Mouse (Mus musculus): Measurements from ENCODE around the gene Pdcd10. TPM values are rescaled to one million over a fixed set of nuclear protein-coding genes. Genes with fewer than 3 reads are reported as not detected.
A peak's percentile ranks its signal among the peaks of the same experiment; 100 is the strongest.

The Pdcd10 gene
- polyA plus RNA-seq, 1 experiment from 2014 or later = 72.7 TPM

- Histone ChIP-seq H3K9me3 (no peaks in the 10 kb centered on the region), H3K4me1 (replicated peaks) (no peaks in the 10 kb centered on the region), H3K4me2 (no peak overlapping the region), H3K4me3 (no peak overlapping the region), H3K27ac (replicated peaks) (no peak overlapping the region), H3K27me3 (no peaks in the 10 kb centered on the region), H3K9ac (no peak overlapping the region), H3K36me3 (peaks cover 22% of the 10 kb centered on the region)
- 95% methylated on average over 3 of the region's 3 CpGs for WGBS
- no peak for ATAC-seq (ENCODE audit: low FRiP score, low read depth)
These were observed 22.4 kb downstream of the Pdcd10 start for GRCm38 (mm10) chr3:75534045-75534834.

GRCm38 (mm10) chr3:75531074-75531473, 25.6 kb downstream of the Pdcd10 start:
- Histone ChIP-seq H3K9ac (no peak overlapping the region), H3K4me3 (no peak overlapping the region), H3K9me3 (no peaks in the 10 kb centered on the region), H3K4me1 (replicated peaks) (no peaks in the 10 kb centered on the region), H3K27me3 (no peaks in the 10 kb centered on the region), H3K27ac (replicated peaks) (no peak overlapping the region), H3K36me3 (peaks cover 24% of the 10 kb centered on the region), H3K4me2 (no peak overlapping the region)
- WGBS = 93% methylated on average over 3 of the region's 3 CpGs
- no peak for ATAC-seq (ENCODE audit: low FRiP score, low read depth)

GRCm38 (mm10) chr3:75522527-75522926, 34.1 kb downstream of the Pdcd10 start:
- H3K4me3 ChIP-seq = no peak overlapping the region
- no peaks in the 10 kb centered on the region for H3K4me1 ChIP-seq (replicated peaks)
- no peaks in the 10 kb centered on the region for H3K27me3 ChIP-seq
- 94% methylated on average over 1 of the region's 1 CpGs for WGBS
- H3K27ac ChIP-seq (replicated peaks) = no peak overlapping the region
- peaks cover 31% of the 10 kb centered on the region for H3K36me3 ChIP-seq
- H3K4me2 ChIP-seq = no peak overlapping the region
- H3K9ac ChIP-seq = no peak overlapping the region
- H3K9me3 ChIP-seq = no peaks in the 10 kb centered on the region
- no peak for ATAC-seq (ENCODE audit: low FRiP score, low read depth)

GRCm38 (mm10) chr3:75521314-75521713, 35.3 kb downstream of the Pdcd10 start:
- Histone ChIP-seq H3K4me2 (no peak overlapping the region), H3K9ac (no peak overlapping the region), H3K27me3 (no peaks in the 10 kb centered on the region), H3K27ac (replicated peaks) (no peak overlapping the region), H3K4me1 (replicated peaks) (no peaks in the 10 kb centered on the region), H3K4me3 (no peak overlapping the region), H3K36me3 (peaks cover 20% of the 10 kb centered on the region), H3K9me3 (no peaks in the 10 kb centered on the region)
- WGBS = 52% methylated on average over 2 of the region's 2 CpGs
- peak; percentile 30; the same call in 1 of the 2 replicates for ATAC-seq (ENCODE audit: low FRiP score, low read depth)

GRCm38 (mm10) chr3:75517631-75518250, 38.9 kb downstream of the Pdcd10 start:
- Histone ChIP-seq H3K36me3 (peaks cover 24% of the 10 kb centered on the region), H3K9ac (no peak overlapping the region), H3K27me3 (no peaks in the 10 kb centered on the region), H3K4me3 (no peak overlapping the region), H3K4me2 (no peak overlapping the region), H3K9me3 (no peaks in the 10 kb centered on the region), H3K27ac (replicated peaks) (no peak overlapping the region), H3K4me1 (replicated peaks) (no peaks in the 10 kb centered on the region)
- ATAC-seq (ENCODE audit: low FRiP score, low read depth) = no peak
- WGBS = 80% methylated on average over 7 of the region's 7 CpGs

- H3K36me3 ChIP-seq = no peaks in the 10 kb centered on the region
- H3K4me3 ChIP-seq = no peak overlapping the region
- H3K9me3 ChIP-seq = no peaks in the 10 kb centered on the region
- H3K27me3 ChIP-seq = no peaks in the 10 kb centered on the region
- 90% methylated on average over 7 of the region's 7 CpGs for WGBS
- ATAC-seq (ENCODE audit: low FRiP score, low read depth) = no peak
- H3K4me1 ChIP-seq (replicated peaks) = no peaks in the 10 kb centered on the region
- H3K4me2 ChIP-seq = no peak overlapping the region
- no peak overlapping the region for H3K27ac ChIP-seq (replicated peaks)
- no peak overlapping the region for H3K9ac ChIP-seq
These were observed 57.4 kb downstream of the Pdcd10 start for GRCm38 (mm10) chr3:75498961-75499960.

GRCm38 (mm10) chr3:75492913-75493312, 63.7 kb downstream of the Pdcd10 start:
- Histone ChIP-seq H3K4me2 (no peak overlapping the region), H3K9me3 (no peaks in the 10 kb centered on the region), H3K4me3 (no peak overlapping the region), H3K36me3 (no peaks in the 10 kb centered on the region), H3K9ac (no peak overlapping the region), H3K27ac (replicated peaks) (no peak overlapping the region), H3K27me3 (no peaks in the 10 kb centered on the region), H3K4me1 (replicated peaks) (no peaks in the 10 kb centered on the region)
- 64% methylated on average over 3 of the region's 3 CpGs for WGBS
- ATAC-seq (ENCODE audit: low FRiP score, low read depth) = no peak

GRCm38 (mm10) chr3:75482056-75482455, 74.6 kb downstream of the Pdcd10 start, which contains the start of gene Wdr49:
Gene Wdr49, minus strand, starts transcription at chr3:75482156.
- Histone ChIP-seq H3K27me3 (no peaks in the 10 kb centered on the region), H3K4me2 (no peak within 1 kb of the TSS), H3K27ac (replicated peaks) (no peak within 1 kb of the TSS), H3K4me3 (no peak within 1 kb of the TSS), H3K4me1 (replicated peaks) (no peaks in the 10 kb centered on the region), H3K9me3 (no peaks in the 10 kb centered on the region), H3K36me3 (no peaks in the 10 kb centered on the region), H3K9ac (no peak within 1 kb of the TSS)
- ATAC-seq (ENCODE audit: low FRiP score, low read depth) = no peak
- 26% methylated on average over 2 of the region's 2 CpGs for WGBS

GRCm38 (mm10) chr3:75475106-75475505, 81.5 kb downstream of the Pdcd10 start:
- H3K27me3 ChIP-seq = no peaks in the 10 kb centered on the region
- H3K4me2 ChIP-seq = no peak overlapping the region
- H3K27ac ChIP-seq (replicated peaks) = no peak overlapping the region
- 75% methylated on average over 7 of the region's 7 CpGs for WGBS
- ATAC-seq (ENCODE audit: low FRiP score, low read depth) = no peak
- no peaks in the 10 kb centered on the region for H3K36me3 ChIP-seq
- H3K9me3 ChIP-seq = no peaks in the 10 kb centered on the region
- H3K4me3 ChIP-seq = no peak overlapping the region
- H3K4me1 ChIP-seq (replicated peaks) = no peaks in the 10 kb centered on the region
- no peak overlapping the region for H3K9ac ChIP-seq

- Histone ChIP-seq H3K4me1 (replicated peaks) (no peaks in the 10 kb centered on the region), H3K36me3 (no peaks in the 10 kb centered on the region), H3K9me3 (no peaks in the 10 kb centered on the region), H3K27me3 (no peaks in the 10 kb centered on the region), H3K9ac (no peak overlapping the region), H3K27ac (replicated peaks) (no peak overlapping the region), H3K4me3 (no peak overlapping the region), H3K4me2 (no peak overlapping the region)
- WGBS = 84% methylated on average over 7 of the region's 7 CpGs
- no peak for ATAC-seq (ENCODE audit: low FRiP score, low read depth)
These were observed 82.0 kb downstream of the Pdcd10 start for GRCm38 (mm10) chr3:75474657-75475056.

- no peaks in the 10 kb centered on the region for H3K36me3 ChIP-seq
These were observed 88.5 kb downstream of the Pdcd10 start for GRCm38 (mm10) chr3:75468154-75468553.

More at GRCm38 (mm10) chr3:75468154-75468553, 88.5 kb downstream of the Pdcd10 start:
- no peak for ATAC-seq (ENCODE audit: low FRiP score, low read depth)
- no peak overlapping the region for H3K4me2 ChIP-seq
- no peaks in the 10 kb centered on the region for H3K9me3 ChIP-seq
- H3K27me3 ChIP-seq = no peaks in the 10 kb centered on the region
- no peak overlapping the region for H3K27ac ChIP-seq (replicated peaks)
- no peak overlapping the region for H3K9ac ChIP-seq
- H3K4me3 ChIP-seq = no peak overlapping the region
- WGBS = 88% methylated on average over 7 of the region's 7 CpGs
- no peaks in the 10 kb centered on the region for H3K4me1 ChIP-seq (replicated peaks)
